Mouse (Mus musculus): ENCODE measurements around the gene Dnhd1. TPM values are rescaled to one million over a fixed set of nuclear protein-coding genes. Genes with fewer than 3 reads are reported as not detected.

Gene Dnhd1
- polyA plus RNA-seq, 1 experiment from 2014 or later, result 2.0 TPM

DNA sequence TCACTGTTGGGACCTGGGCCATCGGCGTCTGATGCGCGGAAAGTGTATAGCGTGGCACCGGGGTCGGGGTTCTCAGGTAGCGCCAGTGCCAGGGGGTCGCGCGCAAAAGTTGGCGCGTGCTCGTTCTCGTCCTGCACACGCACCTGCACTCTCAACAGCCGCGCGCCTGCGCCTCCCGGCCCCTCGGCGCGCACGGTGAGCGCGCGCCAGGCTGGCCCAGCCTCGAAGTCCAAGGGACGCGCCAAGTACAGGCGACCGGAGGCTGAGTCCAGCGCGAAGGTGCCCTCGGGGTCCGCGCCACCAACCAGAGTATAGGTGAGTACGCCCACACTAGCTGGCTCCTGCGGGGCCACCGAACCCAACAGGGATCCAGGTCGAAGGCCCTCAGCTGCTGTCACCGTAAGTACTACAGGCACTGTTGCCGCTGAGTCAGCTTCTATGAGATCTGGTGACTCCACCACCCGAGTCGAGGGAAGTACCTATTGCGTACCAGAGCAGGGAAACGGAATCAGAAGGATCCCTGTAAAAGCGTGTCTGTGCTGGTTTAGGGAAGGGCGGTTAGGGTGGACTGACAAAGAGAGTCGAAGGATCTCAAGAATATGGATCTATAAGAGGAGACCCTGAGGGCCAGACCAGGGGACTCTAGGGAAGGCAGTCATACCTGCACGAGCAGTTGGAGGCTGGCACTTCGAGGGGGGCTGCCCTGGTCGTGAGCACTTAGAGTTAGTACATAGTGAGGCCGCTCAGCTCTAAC lies 112.1 kb downstream of the Dnhd1 start:
- H3K27ac ChIP-seq, result no peak overlapping the region
- H3K36me3 ChIP-seq (replicated peaks; ENCODE audit: control insufficient read depth, insufficient read depth), result peaks cover 97% of the 10 kb centered on the region
- H3K4me1 ChIP-seq (replicated peaks; ENCODE audit: control insufficient read depth, insufficient read depth, low read length), result peaks cover 11% of the 10 kb centered on the region; the same call in 1 of the 2 replicates
- 23% methylated on average over 54 of the region's 55 CpGs for WGBS
- no peaks in the 10 kb centered on the region for H3K9me3 ChIP-seq (ENCODE audit: control insufficient read depth, low read length)
- no peak overlapping the region for H3K4me2 ChIP-seq (replicated peaks)
- no peak for ATAC-seq (ENCODE audit: low FRiP score)
- no peaks in the 10 kb centered on the region for H3K27me3 ChIP-seq (ENCODE audit: control insufficient read depth, insufficient read depth, low read length)
- H3K4me3 ChIP-seq (replicated peaks; ENCODE audit: low read length), result no peak overlapping the region
- no peak overlapping the region; the same call in 1 of the 2 replicates for H3K9ac ChIP-seq
- no peak for DNase-seq (ENCODE audit: low spot score)

DNA sequence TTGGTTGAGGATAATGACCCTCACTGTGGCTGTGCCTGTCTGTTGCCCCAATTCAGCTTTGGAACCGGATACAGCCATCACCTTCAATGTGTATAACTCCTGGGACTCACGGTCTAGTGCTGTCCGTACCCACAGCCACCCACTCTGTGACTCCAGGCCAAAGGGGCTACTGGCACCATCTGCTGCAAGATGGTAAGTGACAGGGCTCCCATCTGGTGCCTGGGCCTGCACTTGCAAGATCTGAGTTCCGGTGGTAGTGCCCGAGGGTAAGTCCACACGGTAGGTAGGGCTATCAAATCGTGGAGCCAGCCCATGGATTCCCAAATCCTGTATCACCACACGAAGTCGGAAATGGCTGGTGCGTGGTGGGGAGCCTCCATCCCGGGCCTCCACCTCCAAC lies 113.7 kb downstream of the Dnhd1 start:
- H3K9ac ChIP-seq, result no peak overlapping the region
- ATAC-seq (ENCODE audit: low FRiP score), result no peak
- H3K4me1 ChIP-seq (replicated peaks; ENCODE audit: control insufficient read depth, insufficient read depth, low read length), result peaks cover 27% of the 10 kb centered on the region
- no peaks in the 10 kb centered on the region for H3K9me3 ChIP-seq (ENCODE audit: control insufficient read depth, low read length)
- peaks cover 97% of the 10 kb centered on the region for H3K36me3 ChIP-seq (replicated peaks; ENCODE audit: control insufficient read depth, insufficient read depth)
- no peak overlapping the region for H3K27ac ChIP-seq
- no peak for DNase-seq (ENCODE audit: low spot score)
- WGBS, result 82% methylated on average over 11 of the region's 11 CpGs
- H3K4me3 ChIP-seq (replicated peaks; ENCODE audit: low read length), result no peak overlapping the region
- no peak overlapping the region for H3K4me2 ChIP-seq (replicated peaks)
- H3K27me3 ChIP-seq (ENCODE audit: control insufficient read depth, insufficient read depth, low read length), result no peaks in the 10 kb centered on the region

DNA sequence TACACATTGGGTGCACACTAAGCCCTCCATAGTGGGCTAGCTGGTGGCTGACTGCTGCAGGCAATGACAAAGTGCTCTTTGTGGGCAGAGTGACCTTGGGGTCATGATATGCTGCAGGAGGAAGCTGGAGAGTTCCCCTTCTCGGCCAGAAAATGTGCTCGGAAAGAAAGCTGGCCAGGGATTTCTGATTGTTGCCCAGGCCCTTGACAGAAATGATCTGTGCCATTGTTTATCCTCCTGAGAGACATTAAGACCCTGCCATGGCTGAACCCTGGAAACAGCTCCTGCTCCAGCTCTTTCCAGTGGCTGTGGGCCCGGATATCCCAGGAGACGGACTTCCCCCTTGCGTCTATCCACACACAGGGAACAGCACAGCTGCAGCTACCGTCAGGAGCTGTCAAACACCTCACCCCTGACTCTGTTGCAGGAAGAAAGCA lies 117.1 kb downstream of the Dnhd1 start:
- DNase-seq (ENCODE audit: low spot score), result no peak
- Histone ChIP-seq H3K4me1 (replicated peaks; ENCODE audit: control insufficient read depth, insufficient read depth, low read length) (peaks cover 34% of the 10 kb centered on the region), H3K4me2 (replicated peaks) (no peak overlapping the region), H3K27me3 (ENCODE audit: control insufficient read depth, insufficient read depth, low read length) (no peaks in the 10 kb centered on the region), H3K36me3 (replicated peaks; ENCODE audit: control insufficient read depth, insufficient read depth) (peaks cover 100% of the 10 kb centered on the region), H3K27ac (peak overlapping the region; percentile 43; the same call in 1 of the 2 replicates), H3K9ac (0 out of 2 replicates have a peak overlapping the region, but pooled peaks have one; percentile 11), H3K9me3 (ENCODE audit: control insufficient read depth, low read length) (no peaks in the 10 kb centered on the region), H3K4me3 (replicated peaks; ENCODE audit: low read length) (no peak overlapping the region)
- peak; percentile 51; the same call in 1 of the 2 replicates for ATAC-seq (ENCODE audit: low FRiP score)
- WGBS, result 10% methylated on average over 6 of the region's 6 CpGs

DNA sequence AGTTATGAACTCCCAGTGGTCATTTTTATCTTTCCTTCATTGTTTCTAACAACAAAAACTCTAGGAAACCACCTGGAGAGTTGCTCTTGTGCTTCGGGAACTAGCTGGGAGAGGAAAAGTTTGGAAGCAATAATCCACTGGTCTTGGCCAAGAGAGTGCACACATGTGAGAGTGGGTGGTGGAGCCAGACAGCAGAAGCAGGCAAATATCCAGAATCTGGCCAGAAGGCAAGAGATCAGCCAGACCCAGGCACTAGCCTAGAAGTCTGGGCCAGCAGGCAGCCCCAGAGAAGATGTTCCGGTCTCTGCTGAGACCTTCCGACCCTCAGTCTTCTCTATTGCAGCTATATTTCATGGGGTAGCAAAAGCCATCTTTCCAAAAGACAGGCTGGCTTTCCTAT lies 119.3 kb downstream of the Dnhd1 start:
- Histone ChIP-seq H3K27ac (no peak overlapping the region), H3K4me1 (replicated peaks; ENCODE audit: control insufficient read depth, insufficient read depth, low read length) (peaks cover 39% of the 10 kb centered on the region), H3K9ac (no peak overlapping the region), H3K4me3 (replicated peaks; ENCODE audit: low read length) (no peak overlapping the region), H3K27me3 (ENCODE audit: control insufficient read depth, insufficient read depth, low read length) (no peaks in the 10 kb centered on the region), H3K4me2 (replicated peaks) (no peak overlapping the region), H3K9me3 (ENCODE audit: control insufficient read depth, low read length) (no peaks in the 10 kb centered on the region), H3K36me3 (replicated peaks; ENCODE audit: control insufficient read depth, insufficient read depth) (peaks cover 91% of the 10 kb centered on the region)
- ATAC-seq (ENCODE audit: low FRiP score) (no peak), DNase-seq (ENCODE audit: low spot score) (no peak)
- 87% methylated on average over 3 of the region's 3 CpGs for WGBS

Other genes with a start within 250 kb of the Dnhd1 start
- gene Cnga4, start 246.3 kb upstream of the Dnhd1 start, polyA plus RNA-seq (2014; fragmentation: Nextera tagmentation; extraction: Ambion mirVana), result not detected in 2 replicates
- gene Cckbr, start 225.1 kb upstream of the Dnhd1 start, polyA plus RNA-seq (2014; fragmentation: Nextera tagmentation; extraction: Ambion mirVana), result 3.8 and 4.0 TPM in 2 replicates
- gene Cavin3, start 168.5 kb upstream of the Dnhd1 start, polyA plus RNA-seq (2014; fragmentation: Nextera tagmentation; extraction: Ambion mirVana), result 32.6 and 36.0 TPM in 2 replicates
- 95.9 and 106 TPM in 2 replicates for gene Smpd1, start 96.5 kb upstream of the Dnhd1 start, polyA plus RNA-seq (2014; fragmentation: Nextera tagmentation; extraction: Ambion mirVana)
- gene Apbb1, start 69.2 kb upstream of the Dnhd1 start, polyA plus RNA-seq (2014; fragmentation: Nextera tagmentation; extraction: Ambion mirVana), result 224 and 243 TPM in 2 replicates
- 0.13 TPM in 1 of 2 replicates, not detected in the other for gene Hpx, start 50.7 kb upstream of the Dnhd1 start, polyA plus RNA-seq (2014; fragmentation: Nextera tagmentation; extraction: Ambion mirVana)
- 85.5 and 90.7 TPM in 2 replicates for gene Trim3, start 17.3 kb upstream of the Dnhd1 start, polyA plus RNA-seq (2014; fragmentation: Nextera tagmentation; extraction: Ambion mirVana)
- 147 and 154 TPM in 2 replicates for gene Timm10b, start 10.8 kb upstream of the Dnhd1 start, polyA plus RNA-seq (2014; fragmentation: Nextera tagmentation; extraction: Ambion mirVana)
- 92.4 and 95.5 TPM in 2 replicates for gene Arfip2, start 10.4 kb upstream of the Dnhd1 start, polyA plus RNA-seq (2014; fragmentation: Nextera tagmentation; extraction: Ambion mirVana)
- 20.5 and 21.7 TPM in 2 replicates for gene Gm45799, start 10.3 kb upstream of the Dnhd1 start, polyA plus RNA-seq (2014; fragmentation: Nextera tagmentation; extraction: Ambion mirVana)
- gene Ilk, start 85.8 kb downstream of the Dnhd1 start, polyA plus RNA-seq (2014; fragmentation: Nextera tagmentation; extraction: Ambion mirVana), result 206 and 220 TPM in 2 replicates
- 21.3 and 24.1 TPM in 2 replicates for gene Rrp8, start 86.6 kb downstream of the Dnhd1 start, polyA plus RNA-seq (2014; fragmentation: Nextera tagmentation; extraction: Ambion mirVana)
- 128 and 140 TPM in 2 replicates for gene Taf10, start 93.5 kb downstream of the Dnhd1 start, polyA plus RNA-seq (2014; fragmentation: Nextera tagmentation; extraction: Ambion mirVana)
- gene Tpp1, start 101.4 kb downstream of the Dnhd1 start, polyA plus RNA-seq (2014; fragmentation: Nextera tagmentation; extraction: Ambion mirVana), result 48.2 and 51.6 TPM in 2 replicates
- 21.1 and 23.2 TPM in 2 replicates for gene Dchs1, start 136.8 kb downstream of the Dnhd1 start, polyA plus RNA-seq (2014; fragmentation: Nextera tagmentation; extraction: Ambion mirVana)
- gene Mrpl17, start 160.3 kb downstream of the Dnhd1 start, polyA plus RNA-seq (2014; fragmentation: Nextera tagmentation; extraction: Ambion mirVana), result 164 and 208 TPM in 2 replicates

Measured in hindbrain, embryonic 14.5 days (tissue).